Mouse (Mus musculus) cortical plate, adult 2 months (tissue): Measurements from ENCODE around the gene Nr2c1.

Experiments used
- CTCF ChIP-seq: fragments of 200-500 bp; IDR thresholded peaks from 2 replicates; pipeline ENCODE4 v1.5.1; 2011; ENCODE audit warnings: mild to moderate bottlenecking, control low read depth, low read length; ENCODE audit not compliant: insufficient read depth; ENCODE audit errors: extremely low read depth
- POLR2A ChIP-seq: fragments of 200-500 bp; IDR thresholded peaks from 2 replicates; pipeline ENCODE4 v1.6.1; 2011; ENCODE audit warnings: mild to moderate bottlenecking, low read length, control low read depth; ENCODE audit not compliant: insufficient read depth; ENCODE audit errors: extremely low read depth

GRCm38 (mm10) chr10:94164104-94164845 is 16.5 kb downstream of the Nr2c1 start:
- no peak for TF ChIP-seq CTCF
- no peak for TF ChIP-seq POLR2A
